Mouse (Mus musculus): Measurements from ENCODE around the gene Plcg2. TPM values are rescaled to one million over a fixed set of nuclear protein-coding genes. Genes with fewer than 3 reads are reported as not detected.

The Plcg2 gene
- total RNA-seq, 1 experiment from 2014 or later, result 3.4 TPM

GRCm38 (mm10) chr8:117547945-117548344 is 49.9 kb downstream of the Plcg2 start:
- no peak for DNase-seq

- peak; percentile 25 for DNase-seq
These were observed 50.4 kb downstream of the Plcg2 start for GRCm38 (mm10) chr8:117548453-117548852.

GRCm38 (mm10) chr8:117550529-117550928 is 52.4 kb downstream of the Plcg2 start:
- no peak for DNase-seq

GRCm38 (mm10) chr8:117561014-117561413 is 62.9 kb downstream of the Plcg2 start:
- no peak for DNase-seq

GRCm38 (mm10) chr8:117561735-117562361 is 63.8 kb downstream of the Plcg2 start:
- DNase-seq, result no peak

- DNase-seq, result no peak
These were observed 64.4 kb downstream of the Plcg2 start for GRCm38 (mm10) chr8:117562445-117563014.

GRCm38 (mm10) chr8:117569409-117569808 is 71.3 kb downstream of the Plcg2 start:
- DNase-seq, result peak; percentile 80

- DNase-seq, result no peak
These were observed 78.2 kb downstream of the Plcg2 start for GRCm38 (mm10) chr8:117576291-117576785.

- DNase-seq, result no peak
These were observed 79.0 kb downstream of the Plcg2 start for GRCm38 (mm10) chr8:117577059-117577458.

- no peak for DNase-seq
These were observed 79.8 kb downstream of the Plcg2 start for GRCm38 (mm10) chr8:117577883-117578282.

GRCm38 (mm10) chr8:117578856-117579255 is 80.8 kb downstream of the Plcg2 start:
- no peak for DNase-seq

- DNase-seq, result no peak
These were observed 95.8 kb downstream of the Plcg2 start for GRCm38 (mm10) chr8:117593862-117594261.

- no peak for DNase-seq
These were observed 96.9 kb downstream of the Plcg2 start for GRCm38 (mm10) chr8:117595001-117595400.

GRCm38 (mm10) chr8:117596777-117597176 is 98.7 kb downstream of the Plcg2 start:
- DNase-seq, result no peak

GRCm38 (mm10) chr8:117600839-117601238 is 102.7 kb downstream of the Plcg2 start:
- DNase-seq, result no peak

- DNase-seq, result no peak
These were observed 106.0 kb downstream of the Plcg2 start for GRCm38 (mm10) chr8:117604101-117604500.

GRCm38 (mm10) chr8:117604671-117605070 is 106.6 kb downstream of the Plcg2 start:
- no peak for DNase-seq

- no peak for DNase-seq
These were observed 107.1 kb downstream of the Plcg2 start for GRCm38 (mm10) chr8:117605201-117605600.

GRCm38 (mm10) chr8:117610506-117610905 is 112.4 kb downstream of the Plcg2 start:
- DNase-seq, result no peak

- DNase-seq, result no peak
These were observed 114.8 kb downstream of the Plcg2 start for GRCm38 (mm10) chr8:117612861-117613260.

- peak; percentile 45 for DNase-seq
These were observed 128.1 kb downstream of the Plcg2 start for GRCm38 (mm10) chr8:117626040-117626838.

GRCm38 (mm10) chr8:117627096-117627495 is 129.0 kb downstream of the Plcg2 start:
- DNase-seq, result no peak

GRCm38 (mm10) chr8:117632532-117632931 is 134.4 kb downstream of the Plcg2 start:
- DNase-seq, result no peak
